Mouse (Mus musculus) R1 (cell line): ENCODE measurements around the gene Samd4.
"Not testable (repeated sequence)": the region's sequence is repeated elsewhere in the genome, so short reads cannot be mapped to it uniquely, and the experiment has no call there.

Experiments used
- DNase-seq: peaks from one replicate; pipeline ENCODE4 v3.0.0-alpha.2; 2018; ENCODE audit warnings: low read depth, low spot score

Gene Samd4

DNA sequence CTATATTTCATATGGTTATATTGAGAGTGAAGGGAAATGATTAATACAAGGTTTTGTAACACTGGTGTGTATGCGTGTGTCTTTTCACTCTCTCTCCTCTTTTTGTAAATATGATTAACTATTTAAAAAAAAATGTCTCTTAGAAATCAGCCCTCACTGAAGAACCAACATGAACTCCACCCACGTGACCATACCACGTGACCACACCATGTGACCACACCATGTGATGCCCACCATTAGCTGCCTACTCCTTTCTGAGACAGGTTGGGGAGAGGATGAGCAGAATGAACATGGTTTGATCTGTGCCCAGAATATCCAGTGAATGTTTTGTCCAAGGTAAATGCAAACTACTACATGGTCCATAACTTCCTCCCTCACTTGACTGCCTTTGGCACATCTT is 223.1 kb downstream of the Samd4 start:
- no peak for DNase-seq

DNA sequence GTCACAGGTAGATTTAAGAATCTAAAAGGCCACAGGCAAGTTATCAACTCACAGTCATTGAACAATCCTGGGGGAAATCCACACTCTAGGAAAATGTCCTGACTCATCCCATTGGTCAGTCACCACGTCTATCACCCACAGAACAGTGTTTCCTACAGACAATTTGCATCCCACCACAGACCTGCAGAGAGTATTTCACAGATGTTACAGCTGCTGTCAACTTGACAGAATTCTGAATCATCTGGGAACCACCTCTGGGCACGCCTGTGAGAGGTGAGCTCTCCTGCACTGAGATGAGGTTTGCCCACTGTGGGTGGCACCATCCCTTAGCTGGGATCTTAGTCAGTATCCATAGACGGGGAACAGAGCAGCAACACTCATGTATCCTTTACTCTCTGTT is 224.8 kb downstream of the Samd4 start:
- DNase-seq = no peak

DNA sequence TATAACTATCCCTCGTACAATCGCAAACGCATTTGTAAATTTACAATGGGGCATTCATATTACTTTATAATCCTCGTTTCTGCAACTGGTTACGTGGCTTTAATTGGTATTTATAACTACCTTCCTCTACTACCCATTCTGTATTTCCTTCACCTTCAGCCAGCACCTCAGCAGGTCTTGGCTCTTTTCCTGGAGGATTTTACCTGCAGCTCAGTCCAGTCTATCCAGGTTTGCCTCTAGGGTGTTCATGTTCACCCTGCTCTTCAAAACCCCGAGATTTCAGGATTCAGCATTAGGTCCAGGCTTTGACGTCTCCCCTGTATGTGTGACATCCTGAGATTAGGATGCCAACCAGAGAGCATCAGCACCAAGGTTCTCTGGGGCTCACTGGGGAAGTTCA is 227.7 kb downstream of the Samd4 start:
- DNase-seq = not testable (repeated sequence)

- no peak for DNase-seq
Measured at GRCm38 (mm10) chr14:47111341-47111740, 228.7 kb downstream of the Samd4 start.

DNA sequence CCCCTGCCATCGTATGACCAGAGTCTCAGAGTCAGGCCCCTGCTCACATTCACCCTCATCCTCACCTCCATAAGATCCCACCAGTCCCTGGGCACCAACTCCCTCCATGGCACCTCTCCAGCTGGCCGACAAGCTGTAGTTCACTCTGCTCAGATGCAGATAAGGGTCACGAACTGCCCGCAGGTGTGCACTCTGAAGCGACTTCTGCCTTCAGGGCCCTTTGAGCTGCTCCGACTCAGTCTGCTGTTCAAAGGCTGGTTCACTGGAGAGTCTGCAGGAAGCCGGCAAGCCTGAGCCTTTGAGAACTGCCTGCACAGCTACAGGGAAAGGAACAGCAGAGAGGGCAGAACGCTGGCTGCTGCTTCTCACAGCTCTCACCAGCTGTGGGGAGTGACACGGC is 232.5 kb downstream of the Samd4 start:
- no peak for DNase-seq

- DNase-seq = no peak
Measured at GRCm38 (mm10) chr14:47116062-47116762, 233.6 kb downstream of the Samd4 start.

GRCm38 (mm10) chr14:47117522-47117921 is 234.9 kb downstream of the Samd4 start:
- DNase-seq = no peak

DNA sequence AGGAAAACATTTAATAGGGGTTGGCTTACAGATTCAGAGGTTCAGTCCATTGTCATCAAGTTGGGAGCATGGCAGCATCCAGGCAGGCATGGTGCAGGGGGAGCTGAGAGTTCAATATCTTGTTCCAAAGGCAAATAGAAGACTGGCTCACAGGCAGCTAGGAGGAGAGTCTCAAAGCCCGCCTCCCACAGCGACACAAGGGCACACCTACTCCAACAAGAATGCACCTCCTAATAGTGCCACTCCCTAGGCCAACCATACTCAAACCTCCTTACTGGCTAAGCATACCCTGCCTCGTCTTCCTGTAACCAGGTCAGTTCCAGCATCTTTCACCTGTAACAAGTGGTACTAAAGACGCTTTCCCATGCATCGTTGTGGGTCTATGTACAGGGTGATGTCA is 245.3 kb downstream of the Samd4 start:
- DNase-seq = no peak

DNA sequence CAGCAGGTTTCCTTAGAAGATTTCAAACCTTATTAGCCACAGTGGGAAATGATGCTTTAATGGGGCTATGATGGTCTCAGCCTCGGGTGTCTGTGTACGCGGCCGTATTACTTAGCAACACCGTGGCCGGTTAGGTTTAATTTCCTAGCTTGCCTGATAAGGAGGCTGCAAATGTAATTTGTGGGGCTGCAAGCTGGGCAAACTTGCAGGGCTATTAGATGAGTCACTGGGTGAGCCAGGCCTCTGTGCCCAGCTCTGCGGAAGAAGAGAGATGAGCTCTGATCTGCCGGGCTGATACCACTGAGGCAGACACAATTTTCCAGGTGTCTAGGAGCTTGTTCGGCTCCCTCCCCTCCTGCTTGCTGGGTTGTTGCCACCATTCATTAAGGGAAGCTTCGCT is 251.3 kb downstream of the Samd4 start:
- DNase-seq = no peak

- no peak for DNase-seq
Measured at GRCm38 (mm10) chr14:47136637-47137036, 254.0 kb downstream of the Samd4 start.

GRCm38 (mm10) chr14:47138853-47139252 is 256.2 kb downstream of the Samd4 start:
- DNase-seq = no peak

DNA sequence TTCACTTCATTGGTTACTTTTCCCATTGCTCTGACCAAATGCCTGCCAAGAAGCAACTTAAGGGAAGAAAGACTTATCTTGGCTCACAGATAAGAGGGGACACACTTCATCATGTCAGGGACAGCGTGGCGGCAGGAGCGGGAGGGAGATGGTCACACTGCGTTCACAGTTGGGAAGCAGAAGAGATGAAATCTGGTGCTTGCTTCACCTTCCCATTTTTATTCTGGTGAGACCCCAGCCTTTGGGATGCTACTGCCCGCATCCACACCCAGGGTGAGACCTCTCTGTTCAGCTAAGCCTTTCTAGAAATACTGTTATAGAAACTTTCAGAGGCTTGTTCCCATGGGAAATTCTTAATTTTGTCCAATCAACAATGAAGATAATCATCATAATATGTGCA is 261.7 kb downstream of the Samd4 start:
- DNase-seq = no peak

DNA sequence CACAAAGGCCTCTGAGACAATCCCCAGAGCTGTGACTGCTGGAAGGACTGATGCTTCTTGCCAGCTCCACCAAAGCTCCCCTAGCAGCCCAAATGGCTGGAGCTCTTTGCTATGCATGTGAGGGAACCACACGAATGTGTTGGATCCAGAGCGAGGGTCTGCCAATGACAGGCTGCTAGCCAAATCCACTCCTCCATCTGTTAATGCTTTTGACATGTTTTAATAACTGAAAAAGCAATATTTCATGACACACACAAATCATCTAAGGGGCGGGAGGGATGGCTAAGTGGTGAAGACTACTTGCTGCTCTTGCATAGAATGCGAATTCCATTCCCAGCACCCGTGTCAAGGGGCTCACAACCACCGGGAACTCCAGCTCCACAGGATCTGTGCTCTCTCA is 268.7 kb downstream of the Samd4 start:
- no peak for DNase-seq

DNA sequence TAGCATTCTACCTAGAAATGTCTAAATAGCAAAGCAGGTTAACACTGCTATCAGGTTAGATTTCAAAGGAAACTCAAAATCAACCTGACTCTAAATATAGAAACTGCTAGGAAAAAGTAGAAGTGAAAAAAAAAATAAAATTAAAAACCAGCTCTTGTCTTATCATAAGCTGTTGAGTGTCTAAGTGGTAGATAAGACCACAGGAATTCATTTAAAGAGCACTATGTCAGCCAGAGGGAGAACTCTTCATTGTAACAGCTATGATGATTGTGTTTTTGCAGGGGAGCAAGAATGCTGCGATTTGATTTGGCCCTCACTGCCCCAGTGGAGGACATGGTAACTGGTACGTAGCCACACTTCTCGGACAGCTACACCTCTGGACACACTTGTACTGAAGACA is 271.6 kb downstream of the Samd4 start:
- DNase-seq = no peak
